Mouse (Mus musculus): ENCODE measurements around the gene Slc24a4.

The Slc24a4 gene

DNA sequence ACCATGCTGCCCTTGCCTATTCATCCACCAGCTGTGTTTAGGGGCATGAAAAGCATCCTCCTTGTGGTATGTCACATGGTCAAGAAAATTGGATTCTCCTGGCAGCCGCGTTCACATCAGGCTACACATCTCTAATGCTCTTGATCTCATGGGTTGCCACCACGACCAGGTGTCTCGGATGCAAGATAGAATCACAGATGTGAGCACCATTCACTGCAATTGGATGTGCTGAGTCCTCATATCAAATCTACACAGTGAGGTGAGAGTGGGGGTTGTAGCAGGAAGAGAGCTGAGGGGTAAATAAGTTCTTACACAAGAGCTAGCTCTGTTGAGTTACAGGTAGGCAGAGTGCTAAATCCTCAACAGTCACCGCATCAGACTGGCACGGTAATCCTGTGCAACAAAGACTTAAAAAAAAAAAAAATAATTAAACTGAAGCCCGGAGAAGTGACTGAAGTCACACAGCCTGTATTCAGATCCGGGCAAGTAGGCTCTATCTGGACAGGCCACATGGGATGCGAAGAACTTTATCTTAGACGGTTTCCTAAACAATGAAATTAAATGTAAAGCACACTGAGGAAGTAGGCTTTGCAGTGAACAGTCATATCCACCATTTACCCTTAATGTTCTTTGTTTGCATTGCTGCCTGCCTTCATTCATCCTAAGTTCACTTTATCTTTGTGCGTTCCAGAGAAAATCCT lies 180.7 kb downstream of the Slc24a4 start:
- DNase-seq (ENCODE audit: low spot score), result no peak

DNA sequence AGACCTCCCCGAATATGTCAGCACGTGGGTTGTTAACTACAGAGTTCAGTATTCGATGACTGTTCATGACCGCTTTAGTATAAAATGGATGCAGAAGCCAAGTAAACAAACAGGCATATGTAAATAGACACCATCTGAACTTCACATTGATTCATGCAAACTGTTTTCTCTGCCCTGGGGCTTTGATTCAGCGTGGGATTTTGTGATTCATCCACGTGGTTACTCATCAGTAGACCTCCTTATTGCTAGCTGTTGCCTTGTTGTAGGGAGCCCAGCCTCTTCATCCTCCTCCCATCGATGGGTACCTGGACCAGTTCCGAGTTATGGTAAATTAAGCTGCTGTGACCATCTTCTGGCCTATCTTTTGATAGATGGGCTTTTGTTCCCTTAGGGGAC lies 181.3 kb downstream of the Slc24a4 start:
- DNase-seq (ENCODE audit: low spot score), result no peak

DNA sequence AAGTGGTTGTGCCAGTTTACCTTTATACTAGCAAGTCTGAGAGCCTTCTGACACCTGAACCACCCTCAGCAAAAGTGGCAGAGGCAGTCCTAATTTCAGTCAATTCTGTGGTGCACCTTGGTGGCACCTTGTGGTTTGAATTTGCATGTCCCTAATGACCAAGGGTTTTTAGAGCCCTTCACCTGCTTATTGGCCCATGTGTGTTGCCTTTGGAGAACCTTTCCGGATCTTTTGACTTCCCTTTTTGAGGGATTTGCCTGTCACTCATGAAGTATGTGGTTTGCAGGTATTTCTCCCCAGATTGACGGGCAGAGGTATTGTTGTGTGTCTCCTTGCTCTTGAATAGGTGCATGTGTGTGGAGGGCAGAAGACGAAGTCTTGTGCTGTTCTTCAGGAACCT lies 181.7 kb downstream of the Slc24a4 start:
- no peak for DNase-seq (ENCODE audit: low spot score)

DNA sequence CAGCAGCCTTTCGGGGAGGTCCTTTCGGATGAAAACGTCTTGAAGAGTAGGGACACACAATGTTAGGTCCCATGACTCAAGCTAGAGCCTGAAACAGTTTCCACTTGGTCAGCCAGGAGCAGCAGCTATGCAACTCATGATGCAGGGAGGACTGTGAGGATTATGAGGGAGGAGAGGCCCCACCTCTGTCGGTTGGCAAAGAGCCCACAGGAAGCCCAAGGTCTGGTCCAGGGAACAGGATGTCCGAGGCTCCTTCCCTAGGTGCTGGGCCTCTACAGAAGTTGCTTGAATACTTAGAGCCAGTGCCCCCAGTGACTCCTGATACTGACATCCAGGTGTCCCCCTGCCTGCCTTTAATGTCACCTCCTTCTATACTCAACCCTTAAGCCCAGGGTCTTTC lies 182.9 kb downstream of the Slc24a4 start:
- DNase-seq (ENCODE audit: low spot score), result no peak

All from ovary, postnatal 14 days (tissue).